Mouse (Mus musculus): ENCODE results near the gene Cic. TPM values are rescaled to one million over a fixed set of nuclear protein-coding genes. Genes with fewer than 3 reads are reported as not detected.

The Cic gene
- total and polyA plus RNA-seq, 3 experiments, result 41.6 to 62.9 (median 62.8) TPM

DNA sequence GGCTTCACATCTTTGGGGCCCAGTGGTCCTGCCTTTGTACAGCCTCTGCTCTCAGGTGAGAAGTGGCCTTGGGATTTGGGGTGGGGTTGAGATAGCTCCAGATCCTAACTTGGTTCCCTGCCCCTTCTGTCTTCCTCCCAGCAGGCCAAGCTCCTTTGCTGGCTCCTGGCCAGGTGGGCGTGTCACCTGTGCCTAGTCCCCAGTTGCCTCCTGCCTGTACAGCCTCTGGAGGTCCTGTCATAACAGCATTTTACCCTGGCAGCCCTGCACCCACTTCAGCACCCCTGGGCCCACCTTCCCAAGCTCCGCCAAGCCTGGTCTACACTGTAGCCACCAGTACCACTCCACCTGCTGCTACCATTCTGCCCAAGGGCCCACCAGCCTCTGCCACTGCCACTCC is 23.4 kb downstream of the Cic start:
- DNase-seq, result peak in 1 of 2 experiments; percentile 63
- Histone ChIP-seq H3K9ac (ENCODE audit: low read depth, low read length) (no peak overlapping the region), H3K27ac (no peak overlapping the region), H3K36me3 (ENCODE audit: control insufficient read depth, insufficient read depth, low read length) (no peaks in the 10 kb centered on the region), H3K27me3 (ENCODE audit: control insufficient read depth, insufficient read depth, low read length) (no peaks in the 10 kb centered on the region), H3K4me1 (ENCODE audit: control insufficient read depth, insufficient read depth, low read length) (no peaks in the 10 kb centered on the region), H3K79me2 (replicated peaks; ENCODE audit: control insufficient read depth, insufficient read depth, low read length) (no peaks in the 10 kb centered on the region), H3K4me3 (no peak overlapping the region)
- TF ChIP-seq POLR2A (IDR thresholded peaks at IDR 0.05; ENCODE audit: insufficient read depth, low read depth, low read length) (no peak), CTCF (IDR thresholded peaks at IDR 0.05) (no peak), EP300 (IDR thresholded peaks at IDR 0.05; ENCODE audit: insufficient read depth, low read depth, low read length) (no peak)
- WGBS, result 69% methylated on average over 2 of the region's 2 CpGs
- intact Hi-C loops (cut with DNase I), result no loop called here

DNA sequence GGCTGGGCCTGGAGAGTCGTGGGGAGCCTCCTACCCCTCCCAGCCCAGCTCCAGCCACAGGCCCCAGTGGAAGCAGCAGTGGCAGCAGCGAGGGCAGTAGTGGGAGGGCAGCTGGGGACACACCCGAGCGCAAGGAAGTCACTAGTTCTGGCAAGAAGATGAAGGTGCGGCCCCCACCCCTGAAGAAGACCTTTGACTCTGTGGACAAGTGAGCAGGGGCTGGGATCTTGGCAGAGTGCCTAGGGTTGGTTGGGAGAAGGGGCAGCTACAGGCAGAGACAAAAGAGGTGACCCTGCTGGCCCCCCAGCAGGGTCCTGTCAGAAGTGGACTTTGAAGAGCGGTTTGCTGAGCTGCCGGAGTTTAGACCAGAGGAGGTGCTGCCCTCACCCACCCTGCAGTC is 24.6 kb downstream of the Cic start:
- Histone ChIP-seq H3K4me1 (ENCODE audit: control insufficient read depth, insufficient read depth, low read length) (no peaks in the 10 kb centered on the region), H3K27ac (no peak overlapping the region), H3K4me3 (no peak overlapping the region), H3K9ac (ENCODE audit: low read depth, low read length) (no peak overlapping the region), H3K36me3 (ENCODE audit: control insufficient read depth, insufficient read depth, low read length) (no peaks in the 10 kb centered on the region), H3K27me3 (ENCODE audit: control insufficient read depth, insufficient read depth, low read length) (no peaks in the 10 kb centered on the region), H3K79me2 (replicated peaks; ENCODE audit: control insufficient read depth, insufficient read depth, low read length) (no peaks in the 10 kb centered on the region)
- 62% methylated on average over 7 of the region's 7 CpGs for WGBS
- intact Hi-C loops (cut with DNase I), result no loop called here
- TF ChIP-seq POLR2A (IDR thresholded peaks at IDR 0.05; ENCODE audit: insufficient read depth, low read depth, low read length) (no peak), CTCF (IDR thresholded peaks at IDR 0.05) (no peak), EP300 (IDR thresholded peaks at IDR 0.05; ENCODE audit: insufficient read depth, low read depth, low read length) (no peak)
- peak; percentile 4 to 21 for DNase-seq

DNA sequence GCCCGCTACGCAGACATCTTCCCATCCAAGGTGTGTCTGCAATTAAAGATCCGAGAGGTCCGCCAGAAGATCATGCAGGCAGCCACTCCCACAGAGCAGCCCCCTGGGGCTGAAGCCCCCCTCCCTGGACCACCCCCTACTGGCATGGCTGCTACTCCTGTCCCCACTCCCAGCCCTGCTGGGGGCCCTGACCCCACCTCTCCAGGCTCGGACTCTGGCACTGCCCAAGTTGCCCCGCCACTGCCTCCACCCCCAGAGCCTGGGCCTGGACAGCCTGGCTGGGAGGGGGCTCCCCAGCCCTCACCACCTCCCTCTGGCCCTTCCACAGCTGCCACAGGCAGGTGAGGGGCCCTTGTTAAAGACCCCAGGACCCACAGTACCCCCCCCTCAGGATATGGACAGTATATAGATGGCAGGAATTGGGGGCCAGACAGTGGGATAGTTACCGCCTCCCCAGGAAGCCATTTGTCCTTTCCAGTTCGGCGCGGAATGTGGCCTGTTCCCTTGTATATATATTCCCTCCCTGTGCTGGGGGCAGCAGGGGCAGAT is 25.8 kb downstream of the Cic start:
- Histone ChIP-seq H3K4me3 (no peak overlapping the region), H3K79me2 (replicated peaks; ENCODE audit: control insufficient read depth, insufficient read depth, low read length) (no peaks in the 10 kb centered on the region), H3K9ac (ENCODE audit: low read depth, low read length) (no peak overlapping the region), H3K36me3 (ENCODE audit: control insufficient read depth, insufficient read depth, low read length) (no peaks in the 10 kb centered on the region), H3K4me1 (ENCODE audit: control insufficient read depth, insufficient read depth, low read length) (no peaks in the 10 kb centered on the region), H3K27ac (no peak overlapping the region), H3K27me3 (ENCODE audit: control insufficient read depth, insufficient read depth, low read length) (no peaks in the 10 kb centered on the region)
- DNase-seq, result peak in 1 of 2 experiments; percentile 14
- TF ChIP-seq POLR2A (IDR thresholded peaks at IDR 0.05; ENCODE audit: insufficient read depth, low read depth, low read length), result no peak
- no peak for TF ChIP-seq CTCF (IDR thresholded peaks at IDR 0.05)
- no peak for TF ChIP-seq EP300 (IDR thresholded peaks at IDR 0.05; ENCODE audit: insufficient read depth, low read depth, low read length)
- intact Hi-C loops (cut with DNase I), result no loop called here
- WGBS, result 81% methylated on average over 10 of the region's 10 CpGs

DNA sequence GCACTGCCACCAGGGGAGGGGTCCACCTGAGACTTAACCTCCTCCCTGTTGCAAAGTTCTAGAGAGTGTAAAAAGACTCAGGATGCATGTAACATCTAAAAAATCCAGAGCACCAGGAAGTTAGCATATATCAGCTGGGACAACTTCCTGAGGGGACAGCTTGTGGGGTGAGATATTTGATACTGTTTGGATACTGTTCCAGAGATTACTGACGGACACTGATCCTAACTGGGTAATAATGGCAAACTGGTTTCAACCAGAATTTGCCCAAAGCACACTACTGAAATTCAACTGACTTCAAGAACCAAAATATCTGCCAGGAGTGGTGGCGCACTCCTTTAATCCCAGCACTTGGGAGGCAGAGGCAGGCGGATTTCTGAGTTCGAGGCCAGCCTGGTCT is 27.0 kb downstream of the Cic start:
- no peak overlapping the region for H3K27ac ChIP-seq
- 81% methylated on average over 4 of the region's 4 CpGs for WGBS
- intact Hi-C loops (cut with DNase I), result no loop called here
- TF ChIP-seq POLR2A (IDR thresholded peaks at IDR 0.05; ENCODE audit: insufficient read depth, low read depth, low read length) (no peak), EP300 (IDR thresholded peaks at IDR 0.05; ENCODE audit: insufficient read depth, low read depth, low read length) (no peak), CTCF (IDR thresholded peaks at IDR 0.05) (no peak)
- no peak overlapping the region for H3K9ac ChIP-seq (ENCODE audit: low read depth, low read length)
- no peaks in the 10 kb centered on the region for H3K4me1 ChIP-seq (ENCODE audit: control insufficient read depth, insufficient read depth, low read length)
- DNase-seq, result no peak
- H3K4me3 ChIP-seq, result no peak overlapping the region
- H3K36me3 ChIP-seq (ENCODE audit: control insufficient read depth, insufficient read depth, low read length), result no peaks in the 10 kb centered on the region
- H3K27me3 ChIP-seq (ENCODE audit: control insufficient read depth, insufficient read depth, low read length), result no peaks in the 10 kb centered on the region
- H3K79me2 ChIP-seq (replicated peaks; ENCODE audit: control insufficient read depth, insufficient read depth, low read length), result no peaks in the 10 kb centered on the region

GRCm38 (mm10) chr7:25294960-25295722 is 27.6 kb downstream of the Cic start:
- intact Hi-C loops (cut with DNase I), result no loop called here
- no peak overlapping the region for H3K9ac ChIP-seq (ENCODE audit: low read depth, low read length)
- no peaks in the 10 kb centered on the region for H3K36me3 ChIP-seq (ENCODE audit: control insufficient read depth, insufficient read depth, low read length)
- WGBS, result 84% methylated on average over 12 of the region's 12 CpGs
- no peak overlapping the region for H3K4me3 ChIP-seq
- H3K79me2 ChIP-seq (replicated peaks; ENCODE audit: control insufficient read depth, insufficient read depth, low read length), result no peaks in the 10 kb centered on the region
- no peaks in the 10 kb centered on the region for H3K4me1 ChIP-seq (ENCODE audit: control insufficient read depth, insufficient read depth, low read length)
- no peak for DNase-seq
- H3K27me3 ChIP-seq (ENCODE audit: control insufficient read depth, insufficient read depth, low read length), result no peaks in the 10 kb centered on the region
- H3K27ac ChIP-seq, result no peak overlapping the region
- TF ChIP-seq CTCF (IDR thresholded peaks at IDR 0.05) (no peak), EP300 (IDR thresholded peaks at IDR 0.05; ENCODE audit: insufficient read depth, low read depth, low read length) (no peak), POLR2A (IDR thresholded peaks at IDR 0.05; ENCODE audit: insufficient read depth, low read depth, low read length) (no peak)

DNA sequence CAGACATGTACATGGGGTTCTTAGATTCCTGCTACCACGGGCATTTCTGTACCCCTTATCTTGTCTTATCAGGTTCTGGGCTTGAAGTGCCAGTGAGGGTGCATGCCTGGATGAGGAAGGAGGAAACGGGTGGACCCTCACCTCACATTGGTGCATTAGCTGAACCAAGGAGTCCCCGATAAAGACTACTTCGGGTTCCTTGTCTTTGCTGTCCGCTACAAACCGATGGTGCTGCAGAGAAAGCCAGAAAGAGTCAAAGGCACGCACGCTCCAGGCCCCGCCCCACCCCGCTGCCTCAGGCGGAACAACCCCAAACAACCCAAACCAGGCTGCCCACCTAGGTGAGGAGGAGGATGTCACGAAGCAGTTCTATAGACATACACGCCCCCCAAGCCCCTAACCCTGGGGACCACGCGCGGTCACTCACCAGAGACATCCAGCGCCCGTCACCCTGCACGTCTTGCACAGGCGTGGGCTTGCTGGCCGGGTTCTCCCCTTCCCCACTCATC is 29.5 kb downstream of the Cic start:
- H3K4me3 ChIP-seq, result peak overlapping the region; percentile 73
- H3K79me2 ChIP-seq (replicated peaks; ENCODE audit: control insufficient read depth, insufficient read depth, low read length), result no peaks in the 10 kb centered on the region
- H3K27ac ChIP-seq, result peak overlapping the region; percentile 55; the same call in 1 of the 2 replicates
- no peaks in the 10 kb centered on the region for H3K36me3 ChIP-seq (ENCODE audit: control insufficient read depth, insufficient read depth, low read length)
- no peak for DNase-seq
- intact Hi-C loops (cut with DNase I), result no loop called here
- 2% methylated on average over 21 of the region's 21 CpGs for WGBS
- TF ChIP-seq EP300 (IDR thresholded peaks at IDR 0.05; ENCODE audit: insufficient read depth, low read depth, low read length) (no peak), CTCF (IDR thresholded peaks at IDR 0.05) (no peak), POLR2A (IDR thresholded peaks at IDR 0.05; ENCODE audit: insufficient read depth, low read depth, low read length) (no peak)
- peak overlapping the region; percentile 81 for H3K9ac ChIP-seq (ENCODE audit: low read depth, low read length)
- H3K4me1 ChIP-seq (ENCODE audit: control insufficient read depth, insufficient read depth, low read length), result no peaks in the 10 kb centered on the region
- no peaks in the 10 kb centered on the region for H3K27me3 ChIP-seq (ENCODE audit: control insufficient read depth, insufficient read depth, low read length)

Data from heart, adult 2 months (tissue).